Mouse (Mus musculus) embryo, embryonic 10 days (tissue): ENCODE results near the gene Hoxb4.
A peak's percentile ranks its signal among the peaks of the same experiment; 100 is the strongest.

Experiments
- DNase-seq: peaks from one replicate; pipeline ENCODE4 v3.0.0-alpha.2; 2015; ENCODE audit warnings: low spot score

Hoxb4 gene

GRCm38 (mm10) chr11:96313806-96314428 is 4.2 kb upstream of the Hoxb4 start:
- no peak for DNase-seq

- DNase-seq = peak; percentile 57
Measured at GRCm38 (mm10) chr11:96314671-96315343, 3.3 kb upstream of the Hoxb4 start.

GRCm38 (mm10) chr11:96315344-96315681 is 2.8 kb upstream of the Hoxb4 start:
- no peak for DNase-seq

- no peak for DNase-seq
Measured at GRCm38 (mm10) chr11:96316696-96317607, 1.1 kb upstream of the Hoxb4 start.

- peak; percentile 89 for DNase-seq
Measured at GRCm38 (mm10) chr11:96318368-96319070, 452 bp downstream of the Hoxb4 start.

GRCm38 (mm10) chr11:96319071-96319902 is 1.2 kb downstream of the Hoxb4 start:
- peak; percentile 77 for DNase-seq

GRCm38 (mm10) chr11:96319910-96320309 is 1.8 kb downstream of the Hoxb4 start:
- peak; percentile 69 for DNase-seq

- DNase-seq = peak; percentile 75
Measured at GRCm38 (mm10) chr11:96320688-96321087, 2.6 kb downstream of the Hoxb4 start.

GRCm38 (mm10) chr11:96321846-96322245 is 3.8 kb downstream of the Hoxb4 start:
- DNase-seq = no peak

GRCm38 (mm10) chr11:96322738-96323137 is 4.7 kb downstream of the Hoxb4 start:
- no peak for DNase-seq

GRCm38 (mm10) chr11:96323154-96323553 is 5.1 kb downstream of the Hoxb4 start, which contains the start of gene Hoxb3:
Gene Hoxb3 (plus strand): TSS chr11:96323326.
- no peak for DNase-seq

- DNase-seq = peak; percentile 90
Measured at GRCm38 (mm10) chr11:96324125-96324524, 6.1 kb downstream of the Hoxb4 start.

GRCm38 (mm10) chr11:96324965-96325364 is 6.9 kb downstream of the Hoxb4 start:
- DNase-seq = no peak

GRCm38 (mm10) chr11:96325747-96326212 is 7.7 kb downstream of the Hoxb4 start:
- DNase-seq = peak; percentile 75

GRCm38 (mm10) chr11:96326705-96327104 is 8.6 kb downstream of the Hoxb4 start:
- no peak for DNase-seq

- no peak for DNase-seq
Measured at GRCm38 (mm10) chr11:96327122-96327521, 9.1 kb downstream of the Hoxb4 start.

- no peak for DNase-seq
Measured at GRCm38 (mm10) chr11:96327750-96328149, 9.7 kb downstream of the Hoxb4 start.

GRCm38 (mm10) chr11:96328605-96329004 is 10.5 kb downstream of the Hoxb4 start:
- DNase-seq = no peak

- DNase-seq = no peak
Measured at GRCm38 (mm10) chr11:96332105-96332504, 14.0 kb downstream of the Hoxb4 start.

GRCm38 (mm10) chr11:96332618-96333032 is 14.6 kb downstream of the Hoxb4 start:
- DNase-seq = no peak
